Mouse (Mus musculus) ovary, adult 18-20 months (tissue): ENCODE measurements at regions not wholly inside any gene's neighbourhood (a gene's known extent, or its start where the extent isn't known, plus 50 kb on each side); places are given as distances from the start of the nearest gene placed in this dataset.

Experiments used
- DNase-seq: peaks from one replicate; pipeline ENCODE4 v3.0.0; 2022; ENCODE audit warnings: low spot score, mixed read lengths

DNA sequence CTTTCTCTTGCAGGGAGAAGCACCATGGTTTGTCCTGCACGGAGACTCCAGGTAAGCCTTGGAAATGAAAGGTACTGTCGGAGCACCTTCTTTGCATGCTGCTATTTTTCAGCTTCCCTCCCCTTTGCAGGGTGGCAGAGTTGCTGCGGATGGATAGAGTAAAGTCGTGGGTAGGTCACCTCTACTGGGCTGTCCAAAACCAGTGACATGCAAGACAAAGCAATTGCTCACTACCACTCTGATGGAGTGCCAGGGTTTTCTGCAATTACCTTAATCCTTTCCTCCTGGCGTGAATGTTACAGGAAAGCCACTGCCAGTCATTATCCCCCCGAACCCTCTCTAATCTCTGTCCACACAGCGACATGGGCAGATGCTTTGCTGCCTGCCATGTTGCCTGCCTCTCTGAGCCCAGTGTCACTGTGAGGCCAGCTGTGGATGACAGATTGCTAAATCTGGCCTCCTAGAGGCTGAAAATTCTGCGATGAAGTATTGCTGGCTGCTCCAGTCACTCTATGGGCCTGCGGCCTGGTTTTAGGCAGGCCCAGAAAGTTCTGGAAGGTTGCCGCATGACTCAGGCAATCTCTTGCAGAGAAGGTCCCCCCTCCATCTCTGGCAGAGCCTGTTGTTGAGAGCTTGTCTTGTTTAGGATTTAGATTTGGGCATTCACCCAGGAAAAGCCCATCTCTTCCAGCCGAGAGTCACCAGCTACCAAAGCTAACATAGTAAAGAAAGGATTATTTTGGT lies 54.1 kb upstream of the Sod3 start:
- peak; percentile 66 for DNase-seq

DNA sequence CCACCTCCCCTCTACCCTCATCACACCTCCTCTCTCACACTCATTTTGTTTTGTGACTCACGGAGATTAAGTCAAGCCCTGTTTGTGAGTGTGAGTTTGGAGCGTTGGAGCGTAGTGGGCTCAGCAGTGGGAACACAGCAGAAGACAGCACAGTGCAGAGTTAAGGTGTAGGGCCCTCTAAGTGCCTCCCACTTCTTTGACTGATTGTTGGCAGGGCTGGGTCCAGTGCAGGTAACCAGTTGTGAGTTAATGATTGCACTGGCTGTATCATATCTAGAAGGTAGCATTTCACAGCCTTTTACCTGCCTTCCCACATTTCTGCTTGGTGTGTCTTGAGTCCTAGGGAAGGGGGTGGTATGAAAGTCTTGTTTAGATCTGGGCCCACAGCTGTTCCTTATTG lies 67.3 kb upstream of the Sod3 start:
- DNase-seq = no peak

DNA sequence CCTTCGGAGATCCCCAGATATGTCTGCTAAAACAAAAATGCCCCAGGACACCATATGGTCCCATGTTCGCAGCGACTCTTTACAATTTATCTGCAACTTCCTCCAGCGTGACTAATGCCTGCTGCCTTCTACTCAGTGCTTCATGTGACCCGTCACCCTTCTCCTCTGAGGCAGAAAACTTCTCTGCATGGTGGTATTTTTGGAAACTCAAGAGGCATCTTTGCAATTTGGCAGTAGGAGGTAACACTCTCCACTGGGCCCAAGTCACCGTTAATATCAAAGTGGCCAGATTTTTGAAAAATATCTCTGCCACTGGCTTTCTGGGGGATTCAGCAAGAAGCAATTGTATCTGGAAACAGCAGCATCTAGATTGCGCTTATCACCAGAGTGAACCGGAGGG lies 69.1 kb upstream of the Sod3 start:
- DNase-seq = no peak

DNA sequence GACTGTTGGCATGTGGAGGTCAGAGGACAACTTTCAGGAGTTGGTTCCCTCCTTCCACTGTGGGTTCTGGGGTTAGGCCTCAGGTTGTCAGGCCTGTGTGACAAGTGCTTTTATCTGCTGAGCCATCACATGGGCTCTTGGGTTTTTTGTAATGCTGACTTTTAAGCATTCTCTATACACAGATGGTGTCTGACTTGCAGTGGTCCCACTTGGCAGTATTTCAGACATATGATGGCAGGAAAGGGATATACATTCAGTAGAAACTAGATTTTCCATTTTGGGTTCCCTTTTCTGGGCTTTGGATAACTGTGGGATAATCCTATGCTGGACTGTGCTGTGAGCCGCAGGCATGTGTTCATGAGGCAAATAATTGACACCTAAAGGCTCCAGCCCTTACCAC lies 75.3 kb upstream of the Sod3 start:
- DNase-seq = no peak

DNA sequence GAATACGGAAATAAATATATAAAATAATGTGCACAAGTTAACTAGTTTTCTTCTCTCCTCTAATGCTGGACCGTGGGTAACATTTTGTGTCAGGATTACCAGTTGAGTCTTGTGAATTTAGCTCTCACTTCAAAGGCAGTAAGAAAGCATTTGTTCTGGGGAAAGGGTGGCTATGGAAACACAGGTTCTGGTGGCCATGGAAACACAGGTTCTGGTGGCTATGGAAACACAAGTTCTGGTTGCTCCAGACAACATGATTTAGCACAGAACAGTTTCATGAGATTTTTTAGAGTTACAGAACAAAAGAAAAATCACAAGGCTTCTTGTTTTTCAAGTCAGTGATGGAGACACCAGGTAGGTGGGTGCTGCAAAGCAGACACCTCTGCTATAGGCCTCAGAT lies 82.7 kb upstream of the Sod3 start:
- no peak for DNase-seq

- no peak for DNase-seq
These were observed 85.5 kb upstream of the Sod3 start for GRCm38 (mm10) chr5:52278111-52278510.

DNA sequence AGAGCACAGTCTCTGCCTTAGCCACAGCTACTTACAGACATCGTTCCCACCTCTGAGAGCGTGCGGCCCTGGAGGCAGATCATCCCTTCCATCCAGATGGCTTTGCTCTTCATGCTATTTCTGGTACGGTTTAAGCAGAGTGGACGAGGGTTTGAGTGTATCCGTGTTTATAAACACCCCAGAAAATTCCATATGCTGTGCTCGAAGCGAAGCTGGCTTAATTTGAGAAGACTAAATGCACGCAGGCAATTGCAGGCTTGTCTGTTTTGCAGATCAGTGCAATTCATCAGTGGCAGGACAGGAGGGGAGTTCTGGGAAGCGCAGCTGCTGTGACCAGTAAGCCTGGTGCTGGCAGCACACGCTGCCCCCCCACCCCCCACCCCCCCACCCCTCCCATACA lies 72.9 kb upstream of the Dhx15 start:
- DNase-seq = no peak

- DNase-seq = no peak
These were observed 67.8 kb upstream of the Dhx15 start for GRCm38 (mm10) chr5:52258075-52258474.

- DNase-seq = peak; percentile 33
These were observed 64.3 kb upstream of the Dhx15 start for GRCm38 (mm10) chr5:52254602-52255071.

- DNase-seq = no peak
These were observed 59.5 kb upstream of the Dhx15 start for GRCm38 (mm10) chr5:52249804-52250203.

DNA sequence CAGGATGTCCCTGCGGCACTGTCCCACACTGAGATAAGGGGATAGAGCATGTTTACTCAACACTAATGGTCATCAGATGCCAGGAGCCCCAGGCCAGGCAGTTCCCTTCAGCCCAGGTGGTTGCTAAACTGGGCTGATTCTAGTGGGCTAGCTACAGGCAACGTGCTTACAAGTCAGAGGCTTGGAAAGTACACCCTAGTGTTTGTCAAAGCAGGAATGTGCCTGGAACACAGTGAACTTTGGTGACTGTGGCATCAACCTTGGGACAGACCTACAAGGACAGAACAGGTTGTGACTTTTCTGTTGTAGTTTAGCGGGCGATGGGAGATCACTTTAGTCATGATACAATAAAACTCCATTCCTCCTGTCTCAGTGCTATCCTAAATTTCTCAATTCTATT lies 53.6 kb upstream of the Dhx15 start:
- DNase-seq = no peak

GRCm38 (mm10) chr5:52242414-52242813 lies 52.1 kb upstream of the Dhx15 start:
- DNase-seq = no peak

- no peak for DNase-seq
These were observed 50.2 kb upstream of the Dhx15 start for GRCm38 (mm10) chr5:52240540-52240939.
